Mouse (Mus musculus) MEL (cell line): ENCODE measurements around the gene Hist2h3b.

Experiments
- CHD2 ChIP-seq: IDR thresholded peaks from 2 replicates; pipeline ENCODE4 v1.6.1; 2011; ENCODE audit warnings: low read length, improper control_type of control experiment
- CTCF ChIP-seq, 3 experiments: IDR thresholded peaks in 2 of 3; conservative IDR thresholded peaks in 1 of 3; 2 replicates each; pipeline ENCODE4 v1.5.1; 2011 to 2012; ENCODE audit warnings: low read length in 3 of 3, low read depth in 2 of 3, mild to moderate bottlenecking in 2 of 3, improper control_type of control experiment in 1 of 3, inconsistent platforms in 1 of 3, mixed read lengths in 1 of 3, moderate library complexity in 1 of 3; ENCODE audit not compliant: control insufficient read depth in 1 of 3, insufficient read depth in 1 of 3, poor library complexity in 1 of 3, severe bottlenecking in 1 of 3
- HCFC1 ChIP-seq: IDR thresholded peaks from 2 replicates; pipeline ENCODE4 v1.6.1; 2012; ENCODE audit warnings: low read depth, mild to moderate bottlenecking, inconsistent platforms, low read length, improper control_type of control experiment, moderate library complexity
- POLR2A ChIP-seq, 2 experiments: IDR thresholded peaks; 2 replicates each; pipeline ENCODE4 v1.6.1; 2011 to 2012; ENCODE audit warnings: low read length in 2 of 2, mild to moderate bottlenecking in 2 of 2, control low read depth in 1 of 2, improper control_type of control experiment in 1 of 2, low read depth in 1 of 2, moderate library complexity in 1 of 2; ENCODE audit not compliant: control insufficient read depth in 1 of 2, insufficient read depth in 1 of 2, poor library complexity in 1 of 2
- POLR2AphosphoS2 ChIP-seq: IDR thresholded peaks from 2 replicates; pipeline ENCODE4 v1.6.1; 2011; ENCODE audit warnings: low read length, improper control_type of control experiment
- RCOR1 ChIP-seq: IDR thresholded peaks from 2 replicates; pipeline ENCODE4 v1.6.1; 2012; ENCODE audit warnings: low read depth, mild to moderate bottlenecking, inconsistent platforms, low read length, improper control_type of control experiment
- ZC3H11A ChIP-seq: IDR thresholded peaks from 2 replicates; pipeline ENCODE4 v1.6.1; 2012; ENCODE audit warnings: low read depth, mild to moderate bottlenecking, inconsistent platforms, low read length, improper control_type of control experiment

- TF ChIP-seq HCFC1, result no peak
- TF ChIP-seq ZC3H11A, result no peak
- no peak for TF ChIP-seq CTCF (IDR thresholded peaks at IDR 0.05 in 2 of 3, conservative IDR thresholded peaks at IDR 0.05 in 1 of 3; ENCODE audit: control insufficient read depth in 1 of 3, insufficient read depth in 1 of 3, low read depth in 2 of 3, low read length in 3 of 3, poor library complexity in 1 of 3, severe bottlenecking in 1 of 3)
- no peak for TF ChIP-seq POLR2AphosphoS2
- no peak for TF ChIP-seq RCOR1
- no peak for TF ChIP-seq CHD2
- TF ChIP-seq POLR2A (IDR thresholded peaks at IDR 0.05; ENCODE audit: control insufficient read depth in 1 of 2, insufficient read depth in 1 of 2, low read depth in 1 of 2, low read length in 2 of 2, poor library complexity in 1 of 2), result no peak; a peak in 1 of 4 replicates
Measured at GRCm38 (mm10) chr3:96248141-96249033, 20.1 kb upstream of the Hist2h3b start.
